Comparison of ENCODE assay signal across 12 mouse cellular contexts in genomic region chr5:85772086-85772485, GRCm38 (mm10).
DNase-seq lines count a peak whose midpoint lies in the region; ATAC-seq and TF ChIP-seq lines count a peak whose summit lies in the region.
"Had no signal": no experiment of that assay in that cellular context is flagged by ENCODE, and none has a peak within 500 bp of the region (broad histone marks: within the 10 kb centered on the region; RNA-seq: fewer than 3 reads in every experiment).

No protein-coding gene starts in this region.

- peak; percentile 99 for ATAC-seq in CD4-positive, CD25-positive, alpha-beta regulatory T cell, adult 4 months
- peak; percentile 91 for ATAC-seq in megakaryocyte, adult 5-6 weeks (ENCODE audit: poor library complexity, severe bottlenecking)
- no peak for ATAC-seq in liver, postnatal 0 days
- ATAC-seq: intestine, postnatal 0 days had no signal

- H3K27ac ChIP-seq in liver, postnatal 0 days (ENCODE audit: low read depth), result no peak overlapping the region
- H3K27ac ChIP-seq: heart, embryonic 10.5 days; neural tube, embryonic 13.5 days had no signal

- H3K4me2 ChIP-seq in liver, postnatal 0 days (ENCODE audit: low read depth, low read length), result no peak overlapping the region
- H3K4me2 ChIP-seq: neural tube, embryonic 13.5 days had no signal

- TF ChIP-seq POLR2A in brain, embryonic 14.5 days (IDR thresholded peaks at IDR 0.05; ENCODE audit: borderline replicate concordance, extremely low read depth, insufficient read depth, insufficient read length, poor library complexity, severe bottlenecking), result no peak

- no peaks in the 10 kb centered on the region for H3K36me3 ChIP-seq in liver, postnatal 0 days (replicated peaks; ENCODE audit: insufficient read depth, low read length)
- H3K36me3 ChIP-seq: heart, embryonic 10.5 days; neural tube, embryonic 13.5 days had no signal

- H3K9me3 ChIP-seq in liver, postnatal 0 days (ENCODE audit: low read length), result no peaks in the 10 kb centered on the region
- H3K9me3 ChIP-seq: heart, embryonic 10.5 days; neural tube, embryonic 13.5 days had no signal

- TF ChIP-seq CTCF in brain, embryonic 14.5 days (IDR thresholded peaks at IDR 0.05; ENCODE audit: borderline replicate concordance, extremely low read depth, insufficient read depth, insufficient read length), result peak; percentile 18; the same call in 1 of the 2 replicates
- no peak for TF ChIP-seq CTCF in liver, postnatal 0 days (IDR thresholded peaks at IDR 0.05; ENCODE audit: low read depth)

- no peak for TF ChIP-seq EP300 in liver, postnatal 0 days (IDR thresholded peaks at IDR 0.05; ENCODE audit: low read depth)

- WGBS in liver, postnatal 0 days (ENCODE audit: insufficient replicate concordance), result 63% methylated on average over 4 of the region's 4 CpGs

- peak; percentile 40 for DNase-seq in layer of hippocampus, adult 9-11 months
- no peak for DNase-seq in layer of hippocampus, postnatal 14 days (ENCODE audit: low spot score in 2 of 2)
- DNase-seq in brain, embryonic 14.5 days (ENCODE audit: low read depth), result peak; percentile 89
- no peak for DNase-seq in urinary bladder, postnatal 4 days (ENCODE audit: low spot score in 2 of 2)
- no peak for DNase-seq in liver, postnatal 0 days
- no peak for DNase-seq in gastrocnemius, postnatal 4 days (ENCODE audit: low spot score in 2 of 2)
- DNase-seq: cerebellum, adult 8-10 months had no signal

- no peak overlapping the region for H3K9ac ChIP-seq in liver, postnatal 0 days (replicated peaks)
- H3K9ac ChIP-seq: neural tube, embryonic 13.5 days had no signal

- H3K27me3 ChIP-seq in liver, postnatal 0 days (ENCODE audit: insufficient read depth, low read length), result no peaks in the 10 kb centered on the region
- H3K27me3 ChIP-seq: neural tube, embryonic 13.5 days had no signal

- H3K4me3 ChIP-seq in liver, postnatal 0 days (ENCODE audit: low read depth, low read length), result no peak overlapping the region
- H3K4me3 ChIP-seq: heart, embryonic 10.5 days; neural tube, embryonic 13.5 days had no signal

- no peaks in the 10 kb centered on the region for H3K4me1 ChIP-seq in liver, postnatal 0 days (ENCODE audit: insufficient read depth)
- H3K4me1 ChIP-seq: heart, embryonic 10.5 days; neural tube, embryonic 13.5 days had no signal

Comparison
In these comparisons a context has a peak if more than half of its experiments do, and no peak if none do; other contexts are left out.
1. DNase-seq: peak in layer of hippocampus, adult 9-11 months (single experiment) and brain, embryonic 14.5 days (single experiment); none in layer of hippocampus, postnatal 14 days (0 of 2), urinary bladder, postnatal 4 days (0 of 2), liver, postnatal 0 days (single experiment) and gastrocnemius, postnatal 4 days (0 of 2).